Mouse (Mus musculus) brain, embryonic 14.5 days (tissue): ENCODE data around the gene Rnf157.

ENCODE experiments used
- CTCF ChIP-seq: fragments of 200-500 bp; IDR thresholded peaks from 2 replicates; pipeline ENCODE4 v1.5.1; 2012; ENCODE audit warnings: inconsistent platforms, mild to moderate bottlenecking, moderate library complexity, borderline replicate concordance; ENCODE audit not compliant: insufficient read depth, insufficient read length; ENCODE audit errors: extremely low read depth
- POLR2A ChIP-seq: fragments of 200-500 bp; IDR thresholded peaks from 2 replicates; pipeline ENCODE4 v1.6.1; 2012; ENCODE audit warnings: mild to moderate bottlenecking, inconsistent platforms, borderline replicate concordance; ENCODE audit not compliant: poor library complexity, insufficient read depth, insufficient read length, severe bottlenecking; ENCODE audit errors: extremely low read depth

- no peak for TF ChIP-seq POLR2A
- TF ChIP-seq CTCF = no peak
These were observed 16.4 kb downstream of the Rnf157 start for GRCm38 (mm10) chr11:116396276-116396933.
